Comparison of ENCODE assay signal across 15 mouse cellular contexts in the genomic region with DNA sequence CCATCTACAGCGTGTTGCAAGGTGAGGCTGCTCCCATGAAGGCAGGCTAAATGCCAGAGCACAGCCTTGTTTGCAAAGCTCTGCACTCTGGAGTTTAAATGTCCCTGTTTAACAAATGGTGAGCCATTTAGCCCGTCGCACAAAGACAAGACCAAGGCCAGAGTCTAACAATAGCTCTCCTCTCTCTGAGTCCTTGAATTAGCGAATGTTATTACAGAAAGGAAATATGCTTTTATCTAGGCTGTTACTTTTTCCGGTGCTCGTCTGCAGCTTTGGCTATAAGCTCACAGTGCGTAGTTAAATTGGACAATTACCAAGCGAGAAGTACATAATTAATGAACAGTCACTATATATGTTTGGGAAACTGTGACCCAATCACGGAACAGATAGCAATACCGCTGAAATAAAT.
DNase-seq lines count a peak whose midpoint lies in the region; ATAC-seq and TF ChIP-seq lines count a peak whose summit lies in the region.
"Had no signal": no experiment of that assay in that cellular context is flagged by ENCODE, and none has a peak within 500 bp of the region (broad histone marks: within the 10 kb centered on the region; RNA-seq: fewer than 3 reads in every experiment).

No protein-coding gene starts in this region.

- ATAC-seq in hindbrain, embryonic 13.5 days (ENCODE audit: low FRiP score) = no peak
- no peak for ATAC-seq in hindbrain, postnatal 0 days
- ATAC-seq in midbrain, embryonic 15.5 days (replicated peaks) = no peak
- ATAC-seq in midbrain, embryonic 11.5 days (ENCODE audit: low FRiP score) = no peak
- peak; percentile 34 for ATAC-seq in forebrain, embryonic 13.5 days
- ATAC-seq: intestine, postnatal 0 days had no signal

- no peak for TF ChIP-seq CTCF in hindbrain, postnatal 0 days (IDR thresholded peaks at IDR 0.05; ENCODE audit: low read depth)

- peak overlapping the region; percentile 48; the same call in 1 of the 2 replicates for H3K27ac ChIP-seq in hindbrain, embryonic 13.5 days
- H3K27ac ChIP-seq in hindbrain, postnatal 0 days = no peak overlapping the region
- H3K27ac ChIP-seq in midbrain, embryonic 15.5 days = peak overlapping the region; percentile 55
- no peak overlapping the region for H3K27ac ChIP-seq in midbrain, embryonic 11.5 days (ENCODE audit: low read depth, low read length)
- 0 out of 2 replicates have a peak overlapping the region, but pooled peaks have one; percentile 2 for H3K27ac ChIP-seq in forebrain, embryonic 13.5 days
- H3K27ac ChIP-seq: embryonic facial prominence, embryonic 13.5 days; macrophage had no signal

- DNase-seq in hindbrain, postnatal 0 days (ENCODE audit: low spot score) = no peak
- DNase-seq in midbrain, embryonic 11.5 days (ENCODE audit: low spot score, missing footprints) = no peak
- DNase-seq in adrenal gland, postnatal 10 days = peak; percentile 59
- DNase-seq in cerebellum, postnatal 25 days = no peak
- no peak for DNase-seq in c-Kit-positive CD71-positive TER-119-positive erythroid progenitor cells, embryonic 14.5 days (ENCODE audit: low spot score)
- DNase-seq: gastrocnemius, postnatal 36 days; heart, postnatal 14 days; kidney, postnatal 10 days had no signal

- WGBS in hindbrain, embryonic 13.5 days = 39% methylated on average over 10 of the region's 10 CpGs
- 48% methylated on average over 10 of the region's 10 CpGs for WGBS in hindbrain, postnatal 0 days
- WGBS in midbrain, embryonic 15.5 days = 40% methylated on average over 10 of the region's 10 CpGs
- WGBS in midbrain, embryonic 11.5 days = 74% methylated on average over 10 of the region's 10 CpGs
- WGBS in forebrain, embryonic 13.5 days = 13% methylated on average over 10 of the region's 10 CpGs

- H3K27me3 ChIP-seq in hindbrain, embryonic 13.5 days = no peaks in the 10 kb centered on the region
- no peaks in the 10 kb centered on the region for H3K27me3 ChIP-seq in hindbrain, postnatal 0 days (ENCODE audit: insufficient read depth, low read length)
- H3K27me3 ChIP-seq in midbrain, embryonic 15.5 days (replicated peaks) = no peaks in the 10 kb centered on the region
- H3K27me3 ChIP-seq in midbrain, embryonic 11.5 days (ENCODE audit: control insufficient read depth, insufficient read depth, low read length) = no peaks in the 10 kb centered on the region
- H3K27me3 ChIP-seq in forebrain, embryonic 13.5 days = no peaks in the 10 kb centered on the region
- H3K27me3 ChIP-seq: embryonic facial prominence, embryonic 13.5 days had no signal

- H3K4me2 ChIP-seq in hindbrain, embryonic 13.5 days = no peak overlapping the region
- no peak overlapping the region for H3K4me2 ChIP-seq in hindbrain, postnatal 0 days (ENCODE audit: low read depth, low read length)
- no peak overlapping the region for H3K4me2 ChIP-seq in midbrain, embryonic 15.5 days
- H3K4me2 ChIP-seq in midbrain, embryonic 11.5 days = no peak overlapping the region
- H3K4me2 ChIP-seq in forebrain, embryonic 13.5 days = peak overlapping the region; percentile 34
- H3K4me2 ChIP-seq: embryonic facial prominence, embryonic 13.5 days; liver, embryonic 11.5 days had no signal

- no peaks in the 10 kb centered on the region for H3K9me3 ChIP-seq in hindbrain, embryonic 13.5 days
- H3K9me3 ChIP-seq in hindbrain, postnatal 0 days (ENCODE audit: low read length) = no peaks in the 10 kb centered on the region
- no peaks in the 10 kb centered on the region for H3K9me3 ChIP-seq in midbrain, embryonic 15.5 days
- no peaks in the 10 kb centered on the region for H3K9me3 ChIP-seq in midbrain, embryonic 11.5 days (ENCODE audit: control insufficient read depth, low read length)
- H3K9me3 ChIP-seq in forebrain, embryonic 13.5 days (replicated peaks) = no peaks in the 10 kb centered on the region
- H3K9me3 ChIP-seq: embryonic facial prominence, embryonic 13.5 days had no signal

- H3K36me3 ChIP-seq in hindbrain, embryonic 13.5 days = no peaks in the 10 kb centered on the region
- H3K36me3 ChIP-seq in hindbrain, postnatal 0 days (ENCODE audit: insufficient read depth, low read length) = no peaks in the 10 kb centered on the region
- no peaks in the 10 kb centered on the region for H3K36me3 ChIP-seq in midbrain, embryonic 15.5 days (replicated peaks)
- H3K36me3 ChIP-seq in midbrain, embryonic 11.5 days (ENCODE audit: control insufficient read depth, insufficient read depth, low read length) = no peaks in the 10 kb centered on the region
- no peaks in the 10 kb centered on the region for H3K36me3 ChIP-seq in forebrain, embryonic 13.5 days (ENCODE audit: poor library complexity, severe bottlenecking)
- H3K36me3 ChIP-seq: embryonic facial prominence, embryonic 13.5 days had no signal

- no peak overlapping the region for H3K4me3 ChIP-seq in hindbrain, embryonic 13.5 days
- no peak overlapping the region for H3K4me3 ChIP-seq in hindbrain, postnatal 0 days (ENCODE audit: low read length)
- H3K4me3 ChIP-seq in midbrain, embryonic 15.5 days = no peak overlapping the region
- H3K4me3 ChIP-seq in midbrain, embryonic 11.5 days (ENCODE audit: low read depth, low read length) = no peak overlapping the region
- no peak overlapping the region for H3K4me3 ChIP-seq in forebrain, embryonic 13.5 days
- H3K4me3 ChIP-seq: embryonic facial prominence, embryonic 13.5 days had no signal

- H3K9ac ChIP-seq in hindbrain, embryonic 13.5 days = no peak overlapping the region
- no peak overlapping the region for H3K9ac ChIP-seq in hindbrain, postnatal 0 days (replicated peaks; ENCODE audit: low read length)
- no peak overlapping the region for H3K9ac ChIP-seq in midbrain, embryonic 15.5 days
- no peak overlapping the region for H3K9ac ChIP-seq in midbrain, embryonic 11.5 days (ENCODE audit: low read length)
- no peak overlapping the region for H3K9ac ChIP-seq in forebrain, embryonic 13.5 days
- H3K9ac ChIP-seq: embryonic facial prominence, embryonic 13.5 days had no signal

- H3K4me1 ChIP-seq in hindbrain, embryonic 13.5 days (replicated peaks) = peaks cover 31% of the 10 kb centered on the region
- H3K4me1 ChIP-seq in hindbrain, postnatal 0 days (ENCODE audit: insufficient read depth, low read length) = peaks cover 7% of the 10 kb centered on the region; the same call in 1 of the 2 replicates
- peaks cover 34% of the 10 kb centered on the region for H3K4me1 ChIP-seq in midbrain, embryonic 15.5 days
- H3K4me1 ChIP-seq in midbrain, embryonic 11.5 days (ENCODE audit: control insufficient read depth, insufficient read depth, low read length) = peaks cover 18% of the 10 kb centered on the region
- peaks cover 49% of the 10 kb centered on the region for H3K4me1 ChIP-seq in forebrain, embryonic 13.5 days

Comparison
In these comparisons a context has a peak if more than half of its experiments do, and no peak if none do; other contexts are left out.
1. H3K27ac ChIP-seq: peak in hindbrain, embryonic 13.5 days (single experiment), midbrain, embryonic 15.5 days (single experiment) and forebrain, embryonic 13.5 days (single experiment); none in hindbrain, postnatal 0 days (single experiment) and midbrain, embryonic 11.5 days (single experiment).